Mouse (Mus musculus) megakaryocyte, embryonic 14.5 days (primary cell): Measurements from ENCODE around the gene Atoh8. TPM values are rescaled to one million over a fixed set of nuclear protein-coding genes. Genes with fewer than 3 reads are reported as not detected.

Source experiments
- H3K27me3 ChIP-seq: replicated peaks from 2 replicates; pipeline ENCODE3; 2012; ENCODE audit warnings: inconsistent platforms
- H3K36me3 ChIP-seq: replicated peaks from 2 replicates; pipeline ENCODE3; 2012; ENCODE audit warnings: low read length, inconsistent platforms, mixed read lengths
- H3K4me1 ChIP-seq: 2 replicates; pipeline ENCODE4 v1.6.1; 2012; ENCODE audit warnings: inconsistent platforms
- H3K4me3 ChIP-seq: replicated peaks from 2 replicates; pipeline ENCODE3; 2012; ENCODE audit warnings: moderate library complexity, mild to moderate bottlenecking, inconsistent platforms
- H3K9me3 ChIP-seq: 2 replicates; pipeline ENCODE4 v1.6.1; 2012; ENCODE audit warnings: inconsistent platforms
- FLI1 ChIP-seq: IDR thresholded peaks from 2 replicates; pipeline ENCODE4 v1.6.1; 2012; ENCODE audit warnings: low read length, inconsistent platforms, mixed read lengths
- GATA1 ChIP-seq: IDR thresholded peaks from 3 replicates; pipeline ENCODE4 v1.6.1; 2012; ENCODE audit warnings: mixed read lengths, low read length, inconsistent platforms, borderline replicate concordance
- polyA plus RNA-seq: library from polyadenylated mRNA; stranded (reverse); fragments of >175 nt; gene quantifications from 2 replicates; pipeline ENCODE4 v1.2.3, GENCODE M21; 2012; ENCODE audit warnings: low replicate concordance; ENCODE audit not compliant: insufficient read depth

Gene Atoh8
- polyA plus RNA-seq, 1 experiment = 51.0 TPM

DNA sequence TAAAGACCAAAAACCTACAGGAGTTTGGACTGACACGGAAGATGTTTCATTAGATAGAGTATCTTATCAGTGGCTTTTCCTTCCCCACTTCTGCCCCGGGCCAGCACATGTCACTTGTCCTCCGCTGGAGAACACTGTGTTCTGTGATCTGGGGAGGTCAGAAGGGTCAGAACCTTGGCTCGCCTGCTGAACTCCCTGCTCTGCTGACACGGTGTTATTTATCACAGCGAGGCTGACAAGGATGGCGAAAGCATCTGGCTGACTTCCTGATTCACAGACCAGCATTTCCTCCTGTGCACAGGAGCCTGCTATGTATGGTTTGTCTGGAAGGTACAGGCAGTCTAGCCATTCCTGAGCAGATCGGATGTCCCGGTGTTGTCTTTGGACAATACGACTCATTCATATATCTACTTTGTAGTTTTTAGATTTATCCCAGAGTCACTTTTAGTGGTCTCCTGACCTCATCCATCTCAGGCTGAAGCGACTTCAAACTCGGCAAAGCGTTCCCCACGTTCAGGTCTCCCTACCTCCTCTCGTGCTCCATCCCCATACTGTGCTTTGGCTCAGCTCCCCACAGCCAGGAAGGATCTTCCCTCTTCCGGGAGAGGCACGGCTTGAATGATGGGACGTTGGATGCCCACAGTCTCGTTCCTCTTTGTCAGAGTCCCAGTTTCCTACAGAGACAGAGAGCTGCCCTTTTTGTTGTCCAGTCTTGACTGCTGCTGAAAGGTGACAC is 73.1 kb downstream of the Atoh8 start:
- TF ChIP-seq FLI1 (no peak), GATA1 (no peak)
- Histone ChIP-seq H3K9me3 (peaks cover 13% of the 10 kb centered on the region), H3K4me3 (peak overlapping the region; percentile 86), H3K36me3 (peaks cover 4% of the 10 kb centered on the region), H3K4me1 (peaks cover 44% of the 10 kb centered on the region), H3K27me3 (peaks cover 36% of the 10 kb centered on the region)

DNA sequence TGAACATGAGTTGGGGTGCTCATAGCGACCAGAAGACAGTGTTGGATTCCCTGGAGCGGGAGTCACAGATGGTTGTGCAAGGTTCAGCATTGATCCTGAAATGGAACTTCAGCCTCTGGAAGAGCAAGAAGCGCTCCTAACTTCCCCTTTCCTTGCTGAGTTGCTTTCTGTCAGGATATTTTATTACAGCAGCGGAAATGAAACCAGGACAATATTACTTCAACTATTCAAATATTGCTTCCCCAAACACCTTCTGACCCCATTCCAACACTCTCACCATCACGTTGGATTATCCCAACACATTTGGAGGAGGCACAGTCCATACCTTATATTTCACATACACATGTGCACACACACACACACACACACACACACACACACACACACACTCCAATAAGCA is 73.6 kb downstream of the Atoh8 start:
- Histone ChIP-seq H3K4me1 (peaks cover 44% of the 10 kb centered on the region), H3K27me3 (peaks cover 36% of the 10 kb centered on the region), H3K4me3 (no peak overlapping the region), H3K9me3 (peaks cover 13% of the 10 kb centered on the region), H3K36me3 (peaks cover 4% of the 10 kb centered on the region)
- TF ChIP-seq FLI1 (no peak), GATA1 (no peak)

DNA sequence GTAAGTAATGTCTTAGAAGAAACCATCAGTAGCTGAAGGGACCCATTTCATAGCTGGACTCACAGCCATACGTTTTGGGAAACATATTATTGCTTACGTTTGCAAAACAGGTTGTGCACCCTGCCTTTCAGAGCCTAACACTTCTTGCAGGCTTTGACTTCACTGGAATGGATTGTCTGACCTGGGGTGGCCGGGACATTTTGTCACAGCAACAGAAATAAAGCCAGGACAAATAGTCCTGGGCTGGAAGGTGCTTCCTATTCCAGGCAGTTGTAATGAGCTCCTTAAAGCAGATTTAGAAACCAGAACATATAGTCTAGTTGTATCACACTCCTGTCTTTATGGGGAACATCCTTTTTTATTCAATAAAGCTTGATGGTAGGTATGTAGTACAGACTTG is 74.4 kb downstream of the Atoh8 start:
- no peak for TF ChIP-seq GATA1
- no peak for TF ChIP-seq FLI1
- Histone ChIP-seq H3K36me3 (peaks cover 4% of the 10 kb centered on the region), H3K4me1 (peaks cover 44% of the 10 kb centered on the region), H3K27me3 (peaks cover 32% of the 10 kb centered on the region), H3K9me3 (peaks cover 13% of the 10 kb centered on the region), H3K4me3 (no peak overlapping the region)

DNA sequence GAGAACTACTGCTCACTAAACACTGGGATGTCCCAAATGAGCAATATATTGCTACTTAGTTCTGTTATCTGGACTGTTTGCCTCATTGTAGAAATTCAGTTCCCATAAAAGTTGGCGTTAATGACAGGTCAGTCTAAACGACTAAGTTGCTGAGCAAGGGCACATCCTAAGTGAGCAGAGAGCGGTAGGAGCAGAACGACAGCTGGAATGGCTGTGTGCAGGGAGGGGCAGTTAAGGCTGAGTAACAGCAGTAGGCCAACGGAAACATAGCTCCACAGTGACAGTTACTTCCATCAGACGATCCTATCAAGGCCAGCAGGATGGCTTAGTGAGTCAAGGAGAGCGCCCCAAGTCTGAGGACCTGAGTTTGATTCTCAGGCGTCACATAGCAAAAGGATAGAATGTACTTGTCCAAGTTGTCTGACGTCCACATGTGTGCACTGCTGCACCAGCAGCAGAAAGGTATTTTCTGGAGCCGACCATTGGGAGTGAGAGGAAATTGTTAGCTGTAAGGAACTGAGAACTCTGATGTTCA is 75.4 kb downstream of the Atoh8 start:
- Histone ChIP-seq H3K36me3 (peaks cover 15% of the 10 kb centered on the region), H3K4me1 (peaks cover 39% of the 10 kb centered on the region), H3K9me3 (peaks cover 13% of the 10 kb centered on the region), H3K4me3 (peak overlapping the region; percentile 19), H3K27me3 (peaks cover 34% of the 10 kb centered on the region)
- no peak for TF ChIP-seq GATA1
- TF ChIP-seq FLI1 = no peak

DNA sequence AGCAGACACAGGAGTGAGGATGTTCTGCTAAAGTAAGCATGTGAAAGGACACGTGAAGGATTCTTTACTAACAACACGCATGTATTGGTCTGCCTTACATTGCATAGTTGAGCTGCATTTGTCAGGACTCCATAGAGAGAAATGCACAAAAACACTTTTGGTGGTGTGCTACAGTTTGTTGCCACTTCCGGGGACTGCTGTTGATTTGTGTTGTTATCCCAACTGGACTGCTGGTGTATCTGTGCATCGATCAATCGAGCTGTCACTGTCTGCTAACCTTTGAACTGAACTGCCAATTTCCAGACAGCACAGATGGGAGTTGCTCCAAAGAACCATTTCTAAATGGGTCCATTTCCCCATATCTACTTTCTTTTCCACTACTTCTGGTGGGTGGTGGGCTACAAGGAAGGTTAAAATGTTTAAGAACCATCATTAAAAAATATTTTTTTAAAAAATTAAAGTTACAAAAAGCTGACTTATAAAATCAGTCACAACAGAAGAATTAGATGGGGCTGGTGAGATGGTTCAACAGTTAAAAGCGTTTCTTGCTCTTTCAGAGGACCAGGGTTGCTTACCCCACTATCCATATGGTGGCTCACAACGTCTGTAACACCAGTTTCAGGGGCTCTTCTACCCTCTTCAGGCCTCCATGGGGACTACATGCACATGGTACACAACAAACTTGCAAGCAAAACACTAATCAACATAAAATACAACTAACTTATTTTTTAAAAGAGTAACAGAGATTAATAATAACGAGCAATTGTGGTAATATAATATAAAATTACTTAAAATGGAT is 76.2 kb downstream of the Atoh8 start:
- Histone ChIP-seq H3K36me3 (peaks cover 20% of the 10 kb centered on the region), H3K4me3 (no peak overlapping the region), H3K27me3 (peaks cover 34% of the 10 kb centered on the region), H3K9me3 (peaks cover 13% of the 10 kb centered on the region), H3K4me1 (peaks cover 31% of the 10 kb centered on the region)
- no peak for TF ChIP-seq FLI1
- TF ChIP-seq GATA1 = no peak

Other genes starting within 250 kb of the Atoh8 start
- gene St3gal5, start 138.0 kb downstream of the Atoh8 start, polyA plus RNA-seq = 10.8 and 22.3 TPM in 2 replicates
- 2.7 and 3.5 TPM in 2 replicates for gene Sftpb, start 69.0 kb upstream of the Atoh8 start, polyA plus RNA-seq
- 6.4 and 27.8 TPM in 2 replicates for gene Usp39, start 109.6 kb upstream of the Atoh8 start, polyA plus RNA-seq
- gene 0610030E20Rik, start 111.7 kb upstream of the Atoh8 start, polyA plus RNA-seq = 3.9 and 10.7 TPM in 2 replicates
- 48.1 and 129 TPM in 2 replicates for gene Tmem150a, start 119.9 kb upstream of the Atoh8 start, polyA plus RNA-seq
- gene Rnf181, start 131.4 kb upstream of the Atoh8 start, polyA plus RNA-seq = 64.6 and 113 TPM in 2 replicates
- 12.5 and 61.7 TPM in 2 replicates for gene Vamp5, start 144.9 kb upstream of the Atoh8 start, polyA plus RNA-seq
- gene Vamp8, start 155.1 kb upstream of the Atoh8 start, polyA plus RNA-seq = 31.1 and 174 TPM in 2 replicates
- gene Ggcx, start 178.7 kb upstream of the Atoh8 start, polyA plus RNA-seq = 4.8 and 8.6 TPM in 2 replicates
- 1.6 and 17.1 TPM in 2 replicates for gene Mat2a, start 204.0 kb upstream of the Atoh8 start, polyA plus RNA-seq